Comparison of ENCODE assay signal across 18 mouse cellular contexts in the genomic region with DNA sequence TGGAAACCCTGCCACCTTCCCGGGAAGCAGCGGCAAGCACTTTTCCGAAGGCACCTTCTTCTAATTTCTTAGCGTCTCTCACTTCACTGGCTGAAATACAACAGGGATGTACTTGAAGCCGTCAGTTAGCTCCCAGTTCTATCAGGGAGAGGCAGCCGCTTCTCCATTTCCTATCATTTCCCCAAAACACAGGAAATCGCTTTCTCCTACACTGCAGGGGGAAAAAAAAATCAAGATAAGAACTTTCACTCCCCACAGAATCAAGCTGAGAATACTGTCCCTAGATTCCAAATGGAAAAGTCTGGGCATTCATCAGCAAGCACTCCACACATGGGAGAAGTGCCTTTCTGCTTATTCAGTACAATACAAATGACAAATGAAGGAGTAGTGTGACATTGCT. TPM values are rescaled to one million over a fixed set of nuclear protein-coding genes. Genes with fewer than 3 reads are reported as not detected.
A peak's percentile ranks its signal among the peaks of the same experiment; 100 is the strongest.
DNase-seq lines count a peak whose midpoint lies in the region; ATAC-seq and TF ChIP-seq lines count a peak whose summit lies in the region.
"Had no signal": no experiment of that assay in that cellular context is flagged by ENCODE, and none has a peak within 500 bp of the region (broad histone marks: within the 10 kb centered on the region; RNA-seq: fewer than 3 reads in every experiment).

No protein-coding gene starts in this region.

- no peaks in the 10 kb centered on the region for H3K9me3 ChIP-seq in erythroblast, embryonic 14.5 days (ENCODE audit: control insufficient read depth, low read length)
- no peaks in the 10 kb centered on the region for H3K9me3 ChIP-seq in heart, embryonic 14.5 days (ENCODE audit: control insufficient read depth, low read length)
- H3K9me3 ChIP-seq in liver, embryonic 14.5 days (ENCODE audit: control insufficient read depth, low read length): no peaks in the 10 kb centered on the region

- H3K27me3 ChIP-seq in erythroblast, embryonic 14.5 days (ENCODE audit: control insufficient read depth): no peaks in the 10 kb centered on the region; the same call in 1 of the 2 replicates
- H3K27me3 ChIP-seq in heart, embryonic 14.5 days (ENCODE audit: control insufficient read depth, insufficient read depth, low read length): no peaks in the 10 kb centered on the region
- H3K27me3 ChIP-seq in liver, embryonic 14.5 days (ENCODE audit: control insufficient read depth, insufficient read depth, low read length): no peaks in the 10 kb centered on the region

- no peak for TF ChIP-seq CTCF in liver, embryonic 14.5 days (IDR thresholded peaks at IDR 0.05; ENCODE audit: low read depth)

- H3K4me2 ChIP-seq in heart, embryonic 14.5 days (ENCODE audit: low read length): peak overlapping the region; percentile 91
- H3K4me2 ChIP-seq in liver, embryonic 14.5 days (ENCODE audit: low read depth): peak overlapping the region; percentile 78

- H3K36me3 ChIP-seq in erythroblast, embryonic 14.5 days (ENCODE audit: control insufficient read depth): peaks cover 38% of the 10 kb centered on the region
- peaks cover 13% of the 10 kb centered on the region for H3K36me3 ChIP-seq in heart, embryonic 14.5 days (ENCODE audit: control insufficient read depth, insufficient read depth, low read length)
- H3K36me3 ChIP-seq in liver, embryonic 14.5 days (replicated peaks; ENCODE audit: control insufficient read depth, insufficient read depth, low read depth): no peaks in the 10 kb centered on the region

- no peak for DNase-seq in heart, adult 9 months (ENCODE audit: low spot score in 2 of 2)
- peak; percentile 49 for DNase-seq in 416B (ENCODE audit: low read depth)
- no peak for DNase-seq in liver, embryonic 14.5 days (ENCODE audit: low read depth in 3 of 3, low spot score in 3 of 3)
- DNase-seq in right cerebral cortex, postnatal 14 days: no peak
- DNase-seq in retina, postnatal 1 day: no peak
- DNase-seq: adrenal gland, adult 8-10 months; cerebellum, adult 18-20 months; cerebellum, postnatal 36 days; kidney, adult 18-20 months; kidney, postnatal 25 days; lung, embryonic 14.5 days; lung, postnatal 4 days; midbrain, embryonic 14.5 days had no signal

- H3K27ac ChIP-seq in heart, embryonic 14.5 days (replicated peaks in 1 of 2; ENCODE audit: control insufficient read depth in 1 of 2, insufficient read depth in 1 of 2, low read depth in 2 of 2, low read length in 2 of 2): peak overlapping the region in 1 of 2 experiments; percentile 87; a peak in 1 of 4 replicates
- no peak overlapping the region for H3K27ac ChIP-seq in liver, embryonic 14.5 days
- H3K27ac ChIP-seq: left cerebral cortex, adult 2 months had no signal

- H3K9ac ChIP-seq in heart, embryonic 14.5 days (ENCODE audit: low read length): 0 out of 2 replicates have a peak overlapping the region, but pooled peaks have one; percentile 10
- H3K9ac ChIP-seq in liver, embryonic 14.5 days (replicated peaks): peak overlapping the region; percentile 27
- H3K9ac ChIP-seq: lung, embryonic 14.5 days had no signal

- H3K4me3 ChIP-seq in erythroblast, embryonic 14.5 days (replicated peaks): peak overlapping the region; percentile 86
- no peak overlapping the region for H3K4me3 ChIP-seq in heart, embryonic 14.5 days (ENCODE audit: control insufficient read depth in 1 of 2, insufficient read depth in 1 of 2, low read depth in 1 of 2, low read length in 2 of 2)
- H3K4me3 ChIP-seq in liver, embryonic 14.5 days (ENCODE audit: insufficient read depth in 1 of 2, low read depth in 2 of 2, low read length in 2 of 2): peak overlapping the region; percentile 0 to 7; a peak in 1 of 4 replicates
- H3K4me3 ChIP-seq: left cerebral cortex, adult 2 months had no signal

- 49% methylated on average over 7 of the region's 7 CpGs for WGBS in heart, embryonic 14.5 days
- WGBS in liver, embryonic 14.5 days (ENCODE audit: insufficient replicate concordance): 17% methylated on average over 7 of the region's 7 CpGs

- ATAC-seq in erythroblast, adult 5-6 weeks (replicated peaks; ENCODE audit: low FRiP score, poor library complexity, severe bottlenecking): no peak
- ATAC-seq in heart, embryonic 14.5 days (ENCODE audit: insufficient number of reproducible peaks, insufficient read depth, low FRiP score, low read depth): no peak
- ATAC-seq in liver, embryonic 14.5 days (ENCODE audit: insufficient read depth): no peak
- ATAC-seq: forebrain, embryonic 16.5 days had no signal

- TF ChIP-seq EP300 in liver, embryonic 14.5 days (IDR thresholded peaks at IDR 0.05; ENCODE audit: low read depth): peak; percentile 46

- peaks cover 60% of the 10 kb centered on the region for H3K4me1 ChIP-seq in erythroblast, embryonic 14.5 days (ENCODE audit: control insufficient read depth)
- H3K4me1 ChIP-seq in heart, embryonic 14.5 days (ENCODE audit: control insufficient read depth in 2 of 2, insufficient read depth in 2 of 2, low read length in 2 of 2): peaks cover 5 to 26% of the 10 kb centered on the region in 2 experiments
- peaks cover 24 to 28% of the 10 kb centered on the region in 2 experiments for H3K4me1 ChIP-seq in liver, embryonic 14.5 days (replicated peaks; ENCODE audit: control insufficient read depth in 2 of 2, insufficient read depth in 2 of 2, low read length in 1 of 2)

RNA-seq across cellular contexts. Expression of gene Camta1, which starts 2.4 kb away (rescaled TPM):
- 1.3 and 1.8 TPM in 2 replicates for polyA plus RNA-seq in erythroblast, embryonic 14.5 days (2012)
- 11.7 and 27.8 TPM in 2 replicates for total RNA-seq in erythroblast, adult 5-6 weeks (2015; ENCODE audit: low replicate concordance)
- total RNA-seq in erythroblast, adult 5-6 weeks (2017; ENCODE audit: low replicate concordance): 4.9 and 25.7 TPM in 2 replicates
- polyA plus RNA-seq in heart, embryonic 14.5 days (2014; fragmentation: Nextera tagmentation; extraction: Ambion mirVana): 150 and 167 TPM in 2 replicates
- 4.8 and 7.3 TPM in 2 replicates for polyA plus RNA-seq in liver, embryonic 14.5 days (2012; rRNA removed)
- 31.0 and 32.8 TPM in 2 replicates for polyA plus RNA-seq in liver, embryonic 14.5 days (2014; fragmentation: Nextera tagmentation; extraction: Ambion mirVana)

Comparison
In these comparisons a context has a peak if more than half of its experiments do, and no peak if none do; other contexts are left out.
1. H3K4me3 ChIP-seq: peak in erythroblast, embryonic 14.5 days (single experiment) and liver, embryonic 14.5 days (2 of 2); none in heart, embryonic 14.5 days (0 of 2).